Mouse (Mus musculus): Measurements from ENCODE around the gene Nek8. TPM values are rescaled to one million over a fixed set of nuclear protein-coding genes. Genes with fewer than 3 reads are reported as not detected.
A peak's percentile ranks its signal among the peaks of the same experiment; 100 is the strongest.

Gene Nek8
- polyA plus RNA-seq, 1 experiment from 2014 or later: 6.6 TPM

GRCm38 (mm10) chr11:78164924-78165760, 11.3 kb downstream of the Nek8 start, which contains the start of gene Traf4:
Traf4 (minus strand) TSS chr11:78165589.
- Histone ChIP-seq H3K36me3 (ENCODE audit: control insufficient read depth, insufficient read depth, low read length) (peaks cover 12% of the 10 kb centered on the region), H3K4me3 (ENCODE audit: low read depth, low read length) (peak within 1 kb of the TSS; percentile 98), H3K9ac (ENCODE audit: low read depth, low read length) (peak within 1 kb of the TSS; percentile 99), H3K4me2 (ENCODE audit: low read length) (peak within 1 kb of the TSS; percentile 67), H3K27me3 (ENCODE audit: control insufficient read depth, insufficient read depth, low read depth, low read length) (no peaks in the 10 kb centered on the region), H3K4me1 (ENCODE audit: control insufficient read depth, insufficient read depth, low read length) (peaks cover 30% of the 10 kb centered on the region), H3K27ac (ENCODE audit: low read length) (peak within 1 kb of the TSS; percentile 96), H3K9me3 (replicated peaks; ENCODE audit: control insufficient read depth, low read length, poor library complexity, severe bottlenecking) (no peaks in the 10 kb centered on the region)
- ATAC-seq: peak; percentile 88
- under 1% methylated on average over 76 of the region's 78 CpGs for WGBS

GRCm38 (mm10) chr11:78164604-78164923, 11.9 kb downstream of the Nek8 start:
- Histone ChIP-seq H3K27ac (ENCODE audit: low read length) (peak overlapping the region; percentile 96), H3K36me3 (ENCODE audit: control insufficient read depth, insufficient read depth, low read length) (peaks cover 17% of the 10 kb centered on the region), H3K4me3 (ENCODE audit: low read depth, low read length) (peak overlapping the region; percentile 98), H3K4me1 (ENCODE audit: control insufficient read depth, insufficient read depth, low read length) (peaks cover 30% of the 10 kb centered on the region), H3K9me3 (replicated peaks; ENCODE audit: control insufficient read depth, low read length, poor library complexity, severe bottlenecking) (no peaks in the 10 kb centered on the region), H3K9ac (ENCODE audit: low read depth, low read length) (peak overlapping the region; percentile 99), H3K27me3 (ENCODE audit: control insufficient read depth, insufficient read depth, low read depth, low read length) (no peaks in the 10 kb centered on the region), H3K4me2 (ENCODE audit: low read length) (peak overlapping the region; percentile 67)
- 0% methylated on average over 14 of the region's 14 CpGs for WGBS
- peak; percentile 12; the same call in 1 of the 2 replicates for ATAC-seq

GRCm38 (mm10) chr11:78163681-78164603, 12.5 kb downstream of the Nek8 start:
- peak; percentile 9; the same call in 1 of the 2 replicates for ATAC-seq
- H3K4me1 ChIP-seq (ENCODE audit: control insufficient read depth, insufficient read depth, low read length): peaks cover 31% of the 10 kb centered on the region
- WGBS: under 1% methylated on average over 21 of the region's 22 CpGs

GRCm38 (mm10) chr11:78163045-78163444, 13.4 kb downstream of the Nek8 start:
- WGBS: 76% methylated on average over 2 of the region's 2 CpGs
- Histone ChIP-seq H3K4me1 (ENCODE audit: control insufficient read depth, insufficient read depth, low read length) (peaks cover 31% of the 10 kb centered on the region), H3K9ac (ENCODE audit: low read depth, low read length) (peak overlapping the region; percentile 99), H3K27ac (ENCODE audit: low read length) (peak overlapping the region; percentile 96), H3K4me3 (ENCODE audit: low read depth, low read length) (peak overlapping the region; percentile 98), H3K4me2 (ENCODE audit: low read length) (peak overlapping the region; percentile 67), H3K9me3 (replicated peaks; ENCODE audit: control insufficient read depth, low read length, poor library complexity, severe bottlenecking) (no peaks in the 10 kb centered on the region), H3K27me3 (ENCODE audit: control insufficient read depth, insufficient read depth, low read depth, low read length) (no peaks in the 10 kb centered on the region), H3K36me3 (ENCODE audit: control insufficient read depth, insufficient read depth, low read length) (peaks cover 23% of the 10 kb centered on the region)
- no peak for ATAC-seq

More at GRCm38 (mm10) chr11:78163681-78164603, 12.5 kb downstream of the Nek8 start:
- Histone ChIP-seq H3K27me3 (ENCODE audit: control insufficient read depth, insufficient read depth, low read depth, low read length) (no peaks in the 10 kb centered on the region), H3K4me3 (ENCODE audit: low read depth, low read length) (peak overlapping the region; percentile 98), H3K4me2 (ENCODE audit: low read length) (peak overlapping the region; percentile 67), H3K9me3 (replicated peaks; ENCODE audit: control insufficient read depth, low read length, poor library complexity, severe bottlenecking) (no peaks in the 10 kb centered on the region), H3K27ac (ENCODE audit: low read length) (peak overlapping the region; percentile 96), H3K36me3 (ENCODE audit: control insufficient read depth, insufficient read depth, low read length) (peaks cover 19% of the 10 kb centered on the region), H3K9ac (ENCODE audit: low read depth, low read length) (peak overlapping the region; percentile 99)

- no peak for ATAC-seq
- Histone ChIP-seq H3K4me3 (ENCODE audit: low read depth, low read length) (peak overlapping the region; percentile 98; the same call in 1 of the 2 replicates), H3K9me3 (replicated peaks; ENCODE audit: control insufficient read depth, low read length, poor library complexity, severe bottlenecking) (no peaks in the 10 kb centered on the region), H3K36me3 (ENCODE audit: control insufficient read depth, insufficient read depth, low read length) (peaks cover 24% of the 10 kb centered on the region), H3K27me3 (ENCODE audit: control insufficient read depth, insufficient read depth, low read depth, low read length) (no peaks in the 10 kb centered on the region), H3K27ac (ENCODE audit: low read length) (peak overlapping the region; percentile 63), H3K4me1 (ENCODE audit: control insufficient read depth, insufficient read depth, low read length) (peaks cover 31% of the 10 kb centered on the region), H3K9ac (ENCODE audit: low read depth, low read length) (peak overlapping the region; percentile 17; the same call in 1 of the 2 replicates), H3K4me2 (ENCODE audit: low read length) (peak overlapping the region; percentile 67)
- 32% methylated on average over 6 of the region's 6 CpGs for WGBS
Measured at GRCm38 (mm10) chr11:78162504-78162903, 14.0 kb downstream of the Nek8 start.

GRCm38 (mm10) chr11:78161968-78162367, 14.5 kb downstream of the Nek8 start:
- Histone ChIP-seq H3K27me3 (ENCODE audit: control insufficient read depth, insufficient read depth, low read depth, low read length) (no peaks in the 10 kb centered on the region), H3K9ac (ENCODE audit: low read depth, low read length) (0 out of 2 replicates have a peak overlapping the region, but pooled peaks have one; percentile 17), H3K9me3 (replicated peaks; ENCODE audit: control insufficient read depth, low read length, poor library complexity, severe bottlenecking) (no peaks in the 10 kb centered on the region), H3K4me3 (ENCODE audit: low read depth, low read length) (no peak overlapping the region), H3K27ac (ENCODE audit: low read length) (peak overlapping the region; percentile 63), H3K4me2 (ENCODE audit: low read length) (peak overlapping the region; percentile 67), H3K4me1 (ENCODE audit: control insufficient read depth, insufficient read depth, low read length) (peaks cover 31% of the 10 kb centered on the region), H3K36me3 (ENCODE audit: control insufficient read depth, insufficient read depth, low read length) (peaks cover 24% of the 10 kb centered on the region)
- no peak for ATAC-seq
- 61% methylated on average over 4 of the region's 4 CpGs for WGBS

- Histone ChIP-seq H3K27ac (ENCODE audit: low read length) (no peak overlapping the region), H3K4me1 (ENCODE audit: control insufficient read depth, insufficient read depth, low read length) (peaks cover 28% of the 10 kb centered on the region), H3K4me3 (ENCODE audit: low read depth, low read length) (no peak overlapping the region), H3K9me3 (replicated peaks; ENCODE audit: control insufficient read depth, low read length, poor library complexity, severe bottlenecking) (no peaks in the 10 kb centered on the region), H3K4me2 (ENCODE audit: low read length) (no peak overlapping the region), H3K36me3 (ENCODE audit: control insufficient read depth, insufficient read depth, low read length) (peaks cover 24% of the 10 kb centered on the region), H3K27me3 (ENCODE audit: control insufficient read depth, insufficient read depth, low read depth, low read length) (no peaks in the 10 kb centered on the region), H3K9ac (ENCODE audit: low read depth, low read length) (no peak overlapping the region)
- ATAC-seq: no peak
- WGBS: 93% methylated on average over 14 of the region's 14 CpGs
Measured at GRCm38 (mm10) chr11:78161169-78161568, 15.3 kb downstream of the Nek8 start.

- WGBS: 91% methylated on average over 3 of the region's 3 CpGs
- H3K4me3 ChIP-seq (ENCODE audit: low read depth, low read length): no peak overlapping the region
- peaks cover 24% of the 10 kb centered on the region for H3K36me3 ChIP-seq (ENCODE audit: control insufficient read depth, insufficient read depth, low read length)
- H3K27ac ChIP-seq (ENCODE audit: low read length): no peak overlapping the region
- ATAC-seq: no peak
- H3K27me3 ChIP-seq (ENCODE audit: control insufficient read depth, insufficient read depth, low read depth, low read length): no peaks in the 10 kb centered on the region
- H3K9ac ChIP-seq (ENCODE audit: low read depth, low read length): no peak overlapping the region
- H3K4me1 ChIP-seq (ENCODE audit: control insufficient read depth, insufficient read depth, low read length): peaks cover 23% of the 10 kb centered on the region
- no peak overlapping the region for H3K4me2 ChIP-seq (ENCODE audit: low read length)
- no peaks in the 10 kb centered on the region for H3K9me3 ChIP-seq (replicated peaks; ENCODE audit: control insufficient read depth, low read length, poor library complexity, severe bottlenecking)
Measured at GRCm38 (mm10) chr11:78160675-78161074, 15.8 kb downstream of the Nek8 start.
